ENCODE assay signal across 23 mouse cellular contexts in genomic region chr11:57396429-57396828, GRCm38 (mm10).
"Had no signal": no experiment of that assay in that cellular context is flagged by ENCODE, and none has a peak within 500 bp of the region (broad histone marks: within the 10 kb centered on the region; RNA-seq: fewer than 3 reads in every experiment).

No protein-coding gene starts in this region.

- H3K36me3 ChIP-seq: limb, embryonic 12.5 days; limb, embryonic 15.5 days; neural tube, embryonic 13.5 days had no signal

- H3K27me3 ChIP-seq: limb, embryonic 12.5 days; limb, embryonic 15.5 days; neural tube, embryonic 13.5 days had no signal

- H3K4me2 ChIP-seq: limb, embryonic 12.5 days; limb, embryonic 15.5 days; liver, embryonic 11.5 days; lung, embryonic 14.5 days; neural tube, embryonic 13.5 days had no signal

- ATAC-seq: liver, postnatal 0 days; lung, postnatal 0 days had no signal

- H3K4me1 ChIP-seq: limb, embryonic 12.5 days; limb, embryonic 15.5 days; neural tube, embryonic 13.5 days had no signal

- H3K27ac ChIP-seq: kidney, postnatal 0 days; limb, embryonic 12.5 days; limb, embryonic 15.5 days; liver, embryonic 14.5 days; macrophage; neural tube, embryonic 13.5 days; stomach, postnatal 0 days had no signal

- H3K9ac ChIP-seq: limb, embryonic 12.5 days; limb, embryonic 15.5 days; liver, embryonic 14.5 days; liver, postnatal 0 days; lung, embryonic 14.5 days; neural tube, embryonic 13.5 days had no signal

- DNase-seq: kidney, adult 2 months; kidney, postnatal 25 days; layer of hippocampus, adult 9-11 months; left cerebral cortex, postnatal 4 days; liver, postnatal 0 days; lung, embryonic 14.5 days; midbrain, embryonic 14.5 days; right cerebral cortex, adult 18-20 months; right cerebral cortex, postnatal 14 days; right cerebral cortex, postnatal 4 days; thymus, adult 2 months; thymus, postnatal 14 days; thymus, postnatal 4 days had no signal

- H3K9me3 ChIP-seq: limb, embryonic 12.5 days; limb, embryonic 15.5 days; neural tube, embryonic 13.5 days had no signal

- H3K4me3 ChIP-seq: layer of hippocampus, adult 2 months; limb, embryonic 12.5 days; limb, embryonic 15.5 days; neural tube, embryonic 13.5 days had no signal
